Mouse (Mus musculus): ENCODE measurements at regions not wholly inside any gene's neighbourhood (a gene's known extent, or its start where the extent isn't known, plus 50 kb on each side); places are given as distances from the start of the nearest gene placed in this dataset.

GRCm38 (mm10) chr5:50126177-50126576 lies 67.4 kb upstream of the Adgra3 start:
- no peak for DNase-seq (ENCODE audit: low spot score in 2 of 2)

DNA sequence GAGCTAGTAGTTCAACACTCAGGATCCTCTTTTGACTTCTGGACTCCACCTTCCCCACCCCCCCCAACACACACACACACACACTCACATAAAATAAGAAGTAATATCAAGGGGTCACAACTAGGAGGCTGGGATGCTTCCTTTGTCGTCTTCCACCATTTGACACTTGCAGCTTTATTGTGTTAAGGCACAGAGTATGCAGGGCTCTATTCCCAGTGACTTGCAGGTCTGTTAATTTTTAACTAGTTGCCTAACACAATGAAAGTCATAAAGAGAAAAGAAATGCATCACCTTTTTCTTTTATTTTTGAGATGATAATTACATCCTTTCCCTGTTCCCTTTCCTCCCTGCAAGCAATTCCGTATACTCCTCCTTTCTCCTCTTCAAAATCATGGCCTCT lies 66.9 kb upstream of the Adgra3 start:
- DNase-seq (ENCODE audit: low spot score in 2 of 2): no peak

DNA sequence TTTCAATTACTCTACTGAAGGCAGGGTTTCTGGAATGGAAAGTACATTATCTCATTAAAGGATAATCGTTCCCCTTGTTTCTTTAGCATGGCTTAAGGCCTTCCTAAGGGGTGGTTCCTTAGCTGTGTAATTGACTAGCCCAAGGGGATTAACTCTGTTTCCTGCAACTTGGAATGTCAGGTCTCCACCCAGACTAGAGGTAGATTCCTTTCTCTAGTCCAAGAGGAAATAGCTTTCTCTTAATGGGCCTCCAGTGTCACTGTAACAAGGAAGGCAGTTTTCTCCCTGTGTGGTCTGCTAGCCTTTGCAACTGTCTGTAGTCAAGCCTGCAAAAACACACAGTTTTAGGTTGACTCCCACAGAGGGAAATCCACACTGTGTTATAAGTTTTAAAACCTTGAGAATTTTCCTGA lies 64.0 kb upstream of the Adgra3 start:
- DNase-seq (ENCODE audit: low spot score in 2 of 2): no peak

- no peak for DNase-seq (ENCODE audit: low spot score in 2 of 2)
Observed at GRCm38 (mm10) chr5:50119860-50120259, 61.1 kb upstream of the Adgra3 start.

Small RNA genes lying in the stretch of these regions (microRNA-seq; reads per million reads assigned to microRNA genes)
- 0 reads per million in 2 experiments for gene Mir8117
